Mouse (Mus musculus): ENCODE data around the gene Gcc1. TPM values are rescaled to one million over a fixed set of nuclear protein-coding genes. Genes with fewer than 3 reads are reported as not detected.

Gene Gcc1
- polyA plus RNA-seq, 1 experiment from 2014 or later: 7.8 TPM

- Histone ChIP-seq H3K4me2 (replicated peaks; ENCODE audit: low read depth, low read length) (no peak overlapping the region), H3K9me3 (ENCODE audit: low read length) (no peaks in the 10 kb centered on the region), H3K4me1 (ENCODE audit: insufficient read depth, low read depth, low read length) (no peaks in the 10 kb centered on the region), H3K4me3 (ENCODE audit: low read depth, low read length) (no peak overlapping the region), H3K27me3 (replicated peaks; ENCODE audit: insufficient read depth, low read length) (no peaks in the 10 kb centered on the region), H3K27ac (ENCODE audit: low read length) (no peak overlapping the region), H3K9ac (replicated peaks; ENCODE audit: low read depth) (no peak overlapping the region), H3K36me3 (ENCODE audit: insufficient read depth, low read length) (no peaks in the 10 kb centered on the region)
- no peak for ATAC-seq
- DNase-seq (ENCODE audit: low spot score): no peak
- TF ChIP-seq EP300 (IDR thresholded peaks at IDR 0.05) (no peak), CTCF (IDR thresholded peaks at IDR 0.05) (no peak)
- WGBS: 72% methylated on average over 3 of the region's 3 CpGs
Observed at GRCm38 (mm10) chr6:28385169-28385568, 43.0 kb downstream of the Gcc1 start.

GRCm38 (mm10) chr6:28381983-28382382, 46.2 kb downstream of the Gcc1 start:
- no peaks in the 10 kb centered on the region for H3K36me3 ChIP-seq (ENCODE audit: insufficient read depth, low read length)
- no peak overlapping the region for H3K4me2 ChIP-seq (replicated peaks; ENCODE audit: low read depth, low read length)
- H3K9ac ChIP-seq (replicated peaks; ENCODE audit: low read depth): no peak overlapping the region
- H3K4me3 ChIP-seq (ENCODE audit: low read depth, low read length): no peak overlapping the region
- H3K27ac ChIP-seq (ENCODE audit: low read length): no peak overlapping the region
- no peak for DNase-seq (ENCODE audit: low spot score)
- no peak for ATAC-seq
- no peaks in the 10 kb centered on the region for H3K4me1 ChIP-seq (ENCODE audit: insufficient read depth, low read depth, low read length)
- H3K27me3 ChIP-seq (replicated peaks; ENCODE audit: insufficient read depth, low read length): no peaks in the 10 kb centered on the region
- no peak for TF ChIP-seq CTCF (IDR thresholded peaks at IDR 0.05)
- TF ChIP-seq EP300 (IDR thresholded peaks at IDR 0.05): no peak
- H3K9me3 ChIP-seq (ENCODE audit: low read length): no peaks in the 10 kb centered on the region
- WGBS: 50% methylated on average over 4 of the region's 4 CpGs

GRCm38 (mm10) chr6:28369966-28370683, 58.1 kb downstream of the Gcc1 start:
- H3K9me3 ChIP-seq (ENCODE audit: low read length): no peaks in the 10 kb centered on the region
- TF ChIP-seq EP300 (IDR thresholded peaks at IDR 0.05) (no peak), CTCF (IDR thresholded peaks at IDR 0.05) (no peak)
- no peak overlapping the region for H3K27ac ChIP-seq (ENCODE audit: low read length)
- H3K9ac ChIP-seq (replicated peaks; ENCODE audit: low read depth): no peak overlapping the region
- no peaks in the 10 kb centered on the region for H3K4me1 ChIP-seq (ENCODE audit: insufficient read depth, low read depth, low read length)
- DNase-seq (ENCODE audit: low spot score): no peak
- no peak for ATAC-seq
- no peaks in the 10 kb centered on the region for H3K27me3 ChIP-seq (replicated peaks; ENCODE audit: insufficient read depth, low read length)
- WGBS: 72% methylated on average over 6 of the region's 6 CpGs
- no peak overlapping the region for H3K4me3 ChIP-seq (ENCODE audit: low read depth, low read length)
- no peak overlapping the region for H3K4me2 ChIP-seq (replicated peaks; ENCODE audit: low read depth, low read length)
- H3K36me3 ChIP-seq (ENCODE audit: insufficient read depth, low read length): no peaks in the 10 kb centered on the region

GRCm38 (mm10) chr6:28367575-28367974, 60.6 kb downstream of the Gcc1 start:
- Histone ChIP-seq H3K27ac (ENCODE audit: low read length) (no peak overlapping the region), H3K4me1 (ENCODE audit: insufficient read depth, low read depth, low read length) (no peaks in the 10 kb centered on the region), H3K36me3 (ENCODE audit: insufficient read depth, low read length) (no peaks in the 10 kb centered on the region), H3K9ac (replicated peaks; ENCODE audit: low read depth) (no peak overlapping the region), H3K27me3 (replicated peaks; ENCODE audit: insufficient read depth, low read length) (no peaks in the 10 kb centered on the region), H3K9me3 (ENCODE audit: low read length) (no peaks in the 10 kb centered on the region), H3K4me3 (ENCODE audit: low read depth, low read length) (no peak overlapping the region), H3K4me2 (replicated peaks; ENCODE audit: low read depth, low read length) (no peak overlapping the region)
- no peak for ATAC-seq
- no peak for DNase-seq (ENCODE audit: low spot score)
- TF ChIP-seq EP300 (IDR thresholded peaks at IDR 0.05) (no peak), CTCF (IDR thresholded peaks at IDR 0.05) (no peak)
- WGBS: 90% methylated on average over 9 of the region's 9 CpGs

Other genes with a start within 250 kb of the Gcc1 start
- gene Zfp800, start 30.4 kb downstream of the Gcc1 start, polyA plus RNA-seq (2015; fragmentation: Nextera tagmentation; extraction: Ambion mirVana): 21.2 and 24.7 TPM in 2 replicates
- 314 and 340 TPM in 2 replicates for gene Arf5, start 4.8 kb downstream of the Gcc1 start, polyA plus RNA-seq (2015; fragmentation: Nextera tagmentation; extraction: Ambion mirVana)
- gene Fscn3, start 601 bp downstream of the Gcc1 start, polyA plus RNA-seq (2015; fragmentation: Nextera tagmentation; extraction: Ambion mirVana): not detected in 2 replicates
- not detected in 2 replicates for gene Pax4, start 21.0 kb upstream of the Gcc1 start, polyA plus RNA-seq (2015; fragmentation: Nextera tagmentation; extraction: Ambion mirVana)
- gene Snd1, start 46.7 kb upstream of the Gcc1 start, polyA plus RNA-seq (2015; fragmentation: Nextera tagmentation; extraction: Ambion mirVana): 56.6 and 63.1 TPM in 2 replicates

Measured in lung, postnatal 0 days (tissue).